ENCODE assay signal across 16 mouse cellular contexts in genomic region chr2:33269132-33269493, GRCm38 (mm10). TPM values are rescaled to one million over a fixed set of nuclear protein-coding genes. Genes with fewer than 3 reads are reported as not detected.
DNase-seq lines count a peak whose midpoint lies in the region; ATAC-seq and TF ChIP-seq lines count a peak whose summit lies in the region.
"Had no signal": no experiment of that assay in that cellular context is flagged by ENCODE, and none has a peak within 500 bp of the region (broad histone marks: within the 10 kb centered on the region; RNA-seq: fewer than 3 reads in every experiment).

No protein-coding gene starts in this region.

- no peaks in the 10 kb centered on the region for H3K27me3 ChIP-seq in hindbrain, postnatal 0 days (ENCODE audit: insufficient read depth, low read length)
- H3K27me3 ChIP-seq in hindbrain, embryonic 10.5 days (ENCODE audit: insufficient read depth, poor library complexity, severe bottlenecking): no peaks in the 10 kb centered on the region
- H3K27me3 ChIP-seq in cerebellum, adult 2 months (ENCODE audit: control insufficient read depth, insufficient read depth, low read length): no peaks in the 10 kb centered on the region
- H3K27me3 ChIP-seq in heart, embryonic 14.5 days (ENCODE audit: control insufficient read depth, insufficient read depth, low read length): no peaks in the 10 kb centered on the region
- no peaks in the 10 kb centered on the region for H3K27me3 ChIP-seq in midbrain, embryonic 10.5 days (ENCODE audit: low read depth, poor library complexity, severe bottlenecking)
- H3K27me3 ChIP-seq: hindbrain, embryonic 15.5 days; limb, embryonic 13.5 days; midbrain, embryonic 12.5 days had no signal

- no peak overlapping the region for H3K4me2 ChIP-seq in hindbrain, postnatal 0 days (ENCODE audit: low read depth, low read length)
- H3K4me2 ChIP-seq in heart, embryonic 14.5 days (ENCODE audit: low read length): no peak overlapping the region
- H3K4me2 ChIP-seq: hindbrain, embryonic 15.5 days; limb, embryonic 13.5 days; midbrain, embryonic 12.5 days had no signal

- 66% methylated on average over 2 of the region's 2 CpGs for WGBS in hindbrain, postnatal 0 days
- WGBS in hindbrain, embryonic 10.5 days: 86% methylated on average over 2 of the region's 2 CpGs
- WGBS in cerebellum, adult 2 months: 39% methylated on average over 2 of the region's 2 CpGs
- 62% methylated on average over 2 of the region's 2 CpGs for WGBS in heart, embryonic 14.5 days
- WGBS in midbrain, embryonic 10.5 days: 91% methylated on average over 2 of the region's 2 CpGs

- intact Hi-C loops in gastrocnemius, adult 2 months (cut with DNase I): no loop called here

- no peak overlapping the region for H3K9ac ChIP-seq in hindbrain, postnatal 0 days (replicated peaks; ENCODE audit: low read length)
- peak overlapping the region; percentile 54; the same call in 1 of the 2 replicates for H3K9ac ChIP-seq in heart, embryonic 14.5 days (ENCODE audit: low read length)
- H3K9ac ChIP-seq: forebrain, postnatal 0 days; hindbrain, embryonic 15.5 days; limb, embryonic 13.5 days; midbrain, embryonic 12.5 days had no signal

- TF ChIP-seq POLR2A in cerebellum, adult 2 months (IDR thresholded peaks at IDR 0.05; ENCODE audit: borderline replicate concordance, insufficient read depth, low read length): no peak

- DNase-seq in gastrocnemius, adult 2 months: no peak
- DNase-seq in gastrocnemius, postnatal 4 days (ENCODE audit: low spot score in 2 of 2): no peak
- DNase-seq in hindbrain, postnatal 0 days (ENCODE audit: low spot score): no peak
- DNase-seq in hindbrain, embryonic 10.5 days (ENCODE audit: low spot score): no peak
- peak; percentile 56 to 69 for DNase-seq in cerebellum, adult 2 months
- no peak for DNase-seq in midbrain, embryonic 10.5 days (ENCODE audit: low spot score)
- DNase-seq: forebrain, postnatal 0 days; gastrocnemius, postnatal 14 days; thymus, postnatal 4 days had no signal

- H3K4me1 ChIP-seq in hindbrain, postnatal 0 days (ENCODE audit: insufficient read depth, low read length): 0 out of 2 replicates have a peak, but pooled peaks cover 3% of the 10 kb centered on the region
- H3K4me1 ChIP-seq in hindbrain, embryonic 10.5 days (replicated peaks): peaks cover 44% of the 10 kb centered on the region
- peaks cover 22% of the 10 kb centered on the region for H3K4me1 ChIP-seq in cerebellum, adult 2 months (ENCODE audit: control insufficient read depth, insufficient read depth, low read length)
- peaks cover 32 to 62% of the 10 kb centered on the region in 2 experiments for H3K4me1 ChIP-seq in heart, embryonic 14.5 days (ENCODE audit: control insufficient read depth in 2 of 2, insufficient read depth in 2 of 2, low read length in 2 of 2)
- peaks cover 23% of the 10 kb centered on the region for H3K4me1 ChIP-seq in midbrain, embryonic 10.5 days

- H3K27ac ChIP-seq in gastrocnemius, adult 2 months: peak overlapping the region; percentile 89
- no peak overlapping the region for H3K27ac ChIP-seq in hindbrain, postnatal 0 days
- no peak overlapping the region for H3K27ac ChIP-seq in hindbrain, embryonic 10.5 days
- peak overlapping the region; percentile 12 for H3K27ac ChIP-seq in cerebellum, adult 2 months (ENCODE audit: insufficient read depth, low read length)
- H3K27ac ChIP-seq in heart, embryonic 14.5 days (replicated peaks in 1 of 2; ENCODE audit: control insufficient read depth in 1 of 2, insufficient read depth in 1 of 2, low read depth in 2 of 2, low read length in 2 of 2): peak overlapping the region; percentile 90 to 94
- H3K27ac ChIP-seq in midbrain, embryonic 10.5 days (replicated peaks): no peak overlapping the region
- H3K27ac ChIP-seq: embryonic facial prominence, embryonic 10.5 days; hindbrain, embryonic 15.5 days; left cerebral cortex, adult 2 months; limb, embryonic 13.5 days; midbrain, embryonic 12.5 days had no signal

- H3K4me3 ChIP-seq in gastrocnemius, adult 2 months: no peak overlapping the region
- no peak overlapping the region for H3K4me3 ChIP-seq in hindbrain, postnatal 0 days (ENCODE audit: low read length)
- no peak overlapping the region for H3K4me3 ChIP-seq in hindbrain, embryonic 10.5 days
- no peak overlapping the region for H3K4me3 ChIP-seq in cerebellum, adult 2 months (replicated peaks; ENCODE audit: insufficient read depth, low read depth, low read length)
- no peak overlapping the region for H3K4me3 ChIP-seq in heart, embryonic 14.5 days (ENCODE audit: control insufficient read depth in 1 of 2, insufficient read depth in 1 of 2, low read depth in 1 of 2, low read length in 2 of 2)
- no peak overlapping the region for H3K4me3 ChIP-seq in midbrain, embryonic 10.5 days
- H3K4me3 ChIP-seq: embryonic facial prominence, embryonic 10.5 days; hindbrain, embryonic 15.5 days; left cerebral cortex, adult 2 months; limb, embryonic 13.5 days; midbrain, embryonic 12.5 days had no signal

- ATAC-seq in hindbrain, postnatal 0 days: 0 out of 2 replicates have a peak, but pooled peaks have one; percentile 18
- no peak for ATAC-seq in heart, embryonic 14.5 days (ENCODE audit: insufficient number of reproducible peaks, insufficient read depth, low FRiP score, low read depth)
- ATAC-seq in frontal cortex, adult (ENCODE audit: low TSS enrichment): no peak
- ATAC-seq: forebrain, postnatal 0 days had no signal

- H3K36me3 ChIP-seq in hindbrain, postnatal 0 days (ENCODE audit: insufficient read depth, low read length): no peaks in the 10 kb centered on the region
- peaks cover 12% of the 10 kb centered on the region; the same call in 1 of the 2 replicates for H3K36me3 ChIP-seq in hindbrain, embryonic 10.5 days
- H3K36me3 ChIP-seq in heart, embryonic 14.5 days (ENCODE audit: control insufficient read depth, insufficient read depth, low read length): no peaks in the 10 kb centered on the region
- no peaks in the 10 kb centered on the region for H3K36me3 ChIP-seq in midbrain, embryonic 10.5 days
- H3K36me3 ChIP-seq: embryonic facial prominence, embryonic 10.5 days; limb, embryonic 13.5 days; midbrain, embryonic 12.5 days had no signal

- no peaks in the 10 kb centered on the region for H3K9me3 ChIP-seq in hindbrain, postnatal 0 days (ENCODE audit: low read length)
- no peaks in the 10 kb centered on the region for H3K9me3 ChIP-seq in hindbrain, embryonic 10.5 days
- no peaks in the 10 kb centered on the region for H3K9me3 ChIP-seq in heart, embryonic 14.5 days (ENCODE audit: control insufficient read depth, low read length)
- no peaks in the 10 kb centered on the region for H3K9me3 ChIP-seq in midbrain, embryonic 10.5 days (replicated peaks)
- H3K9me3 ChIP-seq: embryonic facial prominence, embryonic 10.5 days; hindbrain, embryonic 15.5 days; limb, embryonic 13.5 days; midbrain, embryonic 12.5 days had no signal

- no peak for TF ChIP-seq CTCF in gastrocnemius, adult 2 months (IDR thresholded peaks at IDR 0.05)
- TF ChIP-seq CTCF in hindbrain, postnatal 0 days (IDR thresholded peaks at IDR 0.05; ENCODE audit: low read depth): no peak
- TF ChIP-seq CTCF in cerebellum, adult 2 months (IDR thresholded peaks at IDR 0.05; ENCODE audit: borderline replicate concordance, insufficient read depth, low read depth, low read length): no peak

RNA-seq across cellular contexts. Expression of gene Angptl2, which starts 53.2 kb away (rescaled TPM):
- total RNA-seq in gastrocnemius, adult 2 months (2021): 10 to 100 TPM; 20.6 to 47.1 TPM
- 100 to 1,000 TPM; 356 to 404 TPM for total RNA-seq in gastrocnemius, postnatal 4 days (2021)
- 16.3 and 22.0 TPM in 2 replicates for total RNA-seq in hindbrain, postnatal 0 days (2014; rRNA removed)
- 9.3 and 11.5 TPM in 2 replicates for polyA plus RNA-seq in hindbrain, postnatal 0 days (2015; fragmentation: Nextera tagmentation; extraction: Ambion mirVana)
- 26.0 and 26.7 TPM in 2 replicates for polyA plus RNA-seq in hindbrain, embryonic 10.5 days (2016; fragmentation: Nextera tagmentation; extraction: Ambion mirVana)
- 6.4 and 7.4 TPM in 2 replicates for polyA plus RNA-seq in cerebellum, adult 2 months (2012; rRNA removed)
- polyA plus RNA-seq in heart, embryonic 14.5 days (2014; fragmentation: Nextera tagmentation; extraction: Ambion mirVana): 51.4 and 58.2 TPM in 2 replicates
- polyA plus RNA-seq in midbrain, embryonic 10.5 days (2016; fragmentation: Nextera tagmentation; extraction: Ambion mirVana): 21.8 and 25.9 TPM in 2 replicates

Comparison
In these comparisons a context has a peak if more than half of its experiments do, and no peak if none do; other contexts are left out.
1. DNase-seq: peak in cerebellum, adult 2 months (2 of 2); none in gastrocnemius, adult 2 months (single experiment), gastrocnemius, postnatal 4 days (0 of 2), hindbrain, postnatal 0 days (single experiment), hindbrain, embryonic 10.5 days (single experiment) and midbrain, embryonic 10.5 days (single experiment).
2. H3K27ac ChIP-seq: peak in gastrocnemius, adult 2 months (single experiment), cerebellum, adult 2 months (single experiment) and heart, embryonic 14.5 days (2 of 2); none in hindbrain, postnatal 0 days (single experiment), hindbrain, embryonic 10.5 days (single experiment) and midbrain, embryonic 10.5 days (single experiment).